Mouse (Mus musculus): ENCODE data around the gene Sp8. TPM values are rescaled to one million over a fixed set of nuclear protein-coding genes. Genes with fewer than 3 reads are reported as not detected.

Sp8 gene
- under 1 TPM in 1 of 26 experiments, not detected in 25; 0.20 TPM for total RNA-seq (2018; cell fraction: chromatin; rRNA removed)
- total RNA-seq (2018; cell fraction: cytosol; rRNA removed): under 1 TPM in 4 of 26 experiments, not detected in 22; under 0.01 to 0.09 (median 0.05) TPM
- total RNA-seq (2018; cell fraction: nucleus; rRNA removed): not detected
- polyA plus RNA-seq (2018): not detected in 3 replicates

DNA sequence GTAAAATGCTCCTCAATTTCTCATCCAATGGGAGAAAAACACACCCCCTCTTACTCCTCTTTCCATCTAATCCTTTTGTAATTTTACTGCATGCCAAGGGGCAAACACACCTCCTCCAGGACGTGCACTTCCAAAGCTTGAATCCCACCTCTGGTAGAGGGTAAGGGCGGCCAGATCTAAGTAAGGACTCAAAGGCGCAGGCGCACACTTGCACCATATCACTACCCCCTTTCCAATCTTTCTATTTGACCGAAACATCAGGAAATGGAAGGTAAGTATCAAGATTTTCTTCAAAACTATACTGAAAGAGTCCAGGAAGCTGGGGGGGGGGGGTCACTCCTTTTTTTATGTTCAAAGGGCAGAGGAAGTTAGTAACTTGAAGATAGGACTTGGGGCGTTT, at the start of gene Sp8:
Gene Sp8, plus strand, starts transcription at position 109 of the 400 bp plus-strand sequence.
- 8% methylated on average over 6 of the region's 6 CpGs for WGBS (ENCODE audit: missing documents)
- Histone ChIP-seq H3K27ac (no peak within 1 kb of the TSS), H3K4me3 (ENCODE audit: inconsistent target) (peak within 1 kb of the TSS; percentile 25), H3K36me3 (ENCODE audit: inconsistent target) (no peaks in the 10 kb centered on the region), H3K79me2 (ENCODE audit: inconsistent target) (no peaks in the 10 kb centered on the region)

DNA sequence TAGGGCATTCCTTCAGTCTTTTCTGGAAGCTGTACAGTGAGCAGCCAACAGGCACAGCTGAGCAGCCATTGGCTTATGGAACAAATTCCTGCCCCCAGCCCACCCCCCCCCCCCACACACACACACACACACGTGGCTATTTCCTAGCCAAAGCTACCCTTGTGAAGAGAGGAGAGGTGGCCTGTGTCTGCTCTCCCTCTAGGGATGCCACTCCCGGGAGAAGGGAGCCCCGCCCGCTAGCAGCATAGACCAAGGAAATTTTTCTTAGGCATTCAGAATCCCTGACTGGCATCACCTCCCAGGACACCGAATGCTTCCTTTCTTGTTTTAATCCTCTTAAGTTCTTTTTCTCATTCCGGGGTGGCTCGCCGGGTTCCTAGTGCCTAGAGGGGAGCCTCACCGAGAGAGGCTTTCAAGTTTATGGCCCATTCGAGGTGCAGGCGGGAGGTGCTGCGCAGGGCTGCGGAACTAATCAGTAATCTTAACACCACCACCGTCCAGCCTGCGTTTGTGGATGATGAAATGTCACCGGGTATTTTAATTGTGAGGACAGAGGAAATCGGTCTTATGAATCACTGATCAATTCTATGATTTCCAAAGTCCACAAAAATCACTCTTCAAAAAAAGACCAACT, 34.7 kb upstream of the Sp8 start:
- no peaks in the 10 kb centered on the region for H3K36me3 ChIP-seq (ENCODE audit: inconsistent target)
- H3K27ac ChIP-seq: no peak overlapping the region
- H3K79me2 ChIP-seq (ENCODE audit: inconsistent target): no peaks in the 10 kb centered on the region
- 19% methylated on average over 16 of the region's 17 CpGs for WGBS (ENCODE audit: missing documents)
- H3K4me3 ChIP-seq (ENCODE audit: inconsistent target): no peak overlapping the region

DNA sequence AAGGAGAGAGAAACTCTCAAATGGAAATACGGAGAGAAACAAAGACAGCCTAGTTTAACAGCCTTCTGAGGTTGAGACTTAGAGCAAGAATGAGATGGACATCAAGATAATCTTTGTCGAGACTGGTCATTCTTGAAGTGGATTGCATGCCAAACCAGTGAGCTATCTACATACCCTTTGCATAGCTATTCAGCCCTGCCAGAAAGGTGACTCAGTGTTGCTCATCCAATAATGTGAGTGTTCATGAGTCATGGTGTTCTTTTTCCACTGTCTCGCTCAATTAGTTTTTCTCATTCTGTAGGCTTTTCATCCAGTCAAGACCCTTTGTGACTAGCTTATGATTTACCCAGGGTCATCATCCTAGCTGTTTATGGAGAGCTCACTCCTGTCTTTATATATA, 31.6 kb upstream of the Sp8 start:
- no peak overlapping the region for H3K4me3 ChIP-seq (ENCODE audit: inconsistent target)
- 62% methylated on average over 3 of the region's 3 CpGs for WGBS (ENCODE audit: missing documents)
- no peaks in the 10 kb centered on the region for H3K36me3 ChIP-seq (ENCODE audit: inconsistent target)
- no peak overlapping the region for H3K27ac ChIP-seq
- H3K79me2 ChIP-seq (ENCODE audit: inconsistent target): no peaks in the 10 kb centered on the region

DNA sequence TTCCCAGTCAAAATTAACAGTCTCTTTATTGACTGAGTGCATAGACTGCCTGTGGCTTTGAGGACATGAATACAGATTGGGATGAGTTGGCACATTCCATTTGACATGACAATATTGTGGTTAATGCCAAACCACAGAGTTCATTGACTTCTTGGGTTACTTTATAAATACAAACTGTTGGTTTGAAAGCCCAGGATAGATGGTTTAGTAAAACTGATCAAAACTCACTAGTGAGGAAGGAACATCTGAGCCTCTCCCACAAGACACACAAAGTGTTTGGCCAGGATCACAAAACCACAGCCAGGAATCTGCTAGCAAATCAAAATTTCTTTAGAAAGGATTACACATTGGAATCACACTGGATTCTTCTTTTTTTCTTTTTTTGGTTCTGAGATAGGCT, 30.0 kb upstream of the Sp8 start:
- no peaks in the 10 kb centered on the region for H3K36me3 ChIP-seq (ENCODE audit: inconsistent target)
- no peak overlapping the region for H3K4me3 ChIP-seq (ENCODE audit: inconsistent target)
- H3K79me2 ChIP-seq (ENCODE audit: inconsistent target): no peaks in the 10 kb centered on the region
- no peak overlapping the region for H3K27ac ChIP-seq

DNA sequence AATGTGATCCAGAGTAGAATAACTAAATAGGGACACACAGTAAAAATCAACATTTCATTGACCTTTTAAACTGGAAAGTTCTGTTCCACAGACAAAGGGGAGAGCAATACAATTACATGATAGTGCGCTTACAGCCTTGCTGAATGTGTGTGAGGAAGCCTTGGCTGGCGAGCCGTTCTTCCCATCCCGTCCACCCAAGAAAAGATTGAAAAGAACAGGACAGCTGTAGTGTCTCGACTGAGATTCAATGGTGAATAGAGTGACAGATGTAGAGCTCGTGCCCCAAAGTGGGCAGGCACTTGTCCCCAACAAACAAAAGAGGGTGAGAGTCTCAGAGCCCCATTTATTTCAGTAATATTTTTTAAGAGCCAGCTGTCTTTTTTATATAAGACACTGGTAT, 16.2 kb upstream of the Sp8 start:
- H3K27ac ChIP-seq: no peak overlapping the region
- 92% methylated on average over 6 of the region's 6 CpGs for WGBS (ENCODE audit: missing documents)
- H3K79me2 ChIP-seq (ENCODE audit: inconsistent target): no peaks in the 10 kb centered on the region
- no peak overlapping the region for H3K4me3 ChIP-seq (ENCODE audit: inconsistent target)
- no peaks in the 10 kb centered on the region for H3K36me3 ChIP-seq (ENCODE audit: inconsistent target)

DNA sequence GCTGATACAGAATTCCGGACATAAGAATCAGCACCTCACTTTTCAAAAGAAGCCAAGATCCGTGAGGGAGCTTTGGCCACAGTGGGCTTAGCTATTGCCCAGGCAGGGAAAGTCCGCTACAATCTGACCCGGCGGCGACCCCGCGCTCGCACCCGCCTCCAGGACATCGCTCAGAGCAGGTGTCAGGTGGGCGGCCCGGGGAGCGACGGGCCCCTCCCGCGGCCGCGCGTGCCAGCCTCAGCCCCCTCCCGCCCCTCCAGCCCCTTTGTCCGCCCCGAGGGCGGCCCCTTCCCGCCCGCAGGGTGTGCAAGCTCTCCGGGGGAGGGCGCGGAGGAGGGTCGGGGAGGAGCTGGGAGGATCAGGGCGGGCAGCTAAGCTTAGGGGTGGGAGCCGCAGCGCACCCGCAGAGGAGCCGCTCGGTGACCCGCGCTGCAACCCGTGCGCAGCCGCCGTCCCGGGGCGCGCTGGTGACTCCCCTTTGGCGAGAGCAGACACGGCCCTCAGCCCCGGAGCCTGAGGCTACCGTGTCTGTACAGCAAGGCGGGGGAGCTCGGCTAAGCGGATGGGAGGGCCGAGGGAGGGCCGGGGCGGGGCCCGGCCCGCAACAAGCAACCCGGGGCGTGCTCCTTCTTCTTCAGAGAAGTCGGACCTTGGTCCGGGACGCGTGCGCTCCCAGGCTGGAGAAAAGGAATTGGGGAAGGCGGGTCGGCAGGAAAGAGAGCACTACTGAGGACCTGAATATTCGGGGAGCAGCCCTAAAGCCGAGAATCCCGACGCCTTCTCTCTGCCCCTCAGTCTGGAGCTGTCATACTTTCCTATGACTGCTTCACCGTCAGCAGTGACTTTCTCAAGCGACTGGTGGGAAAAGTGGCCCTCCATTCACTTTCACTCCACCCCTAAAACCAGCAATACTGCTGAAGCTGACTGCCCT, 9.5 kb upstream of the Sp8 start:
- WGBS (ENCODE audit: missing documents): 3% methylated on average over 65 of the region's 72 CpGs
- H3K36me3 ChIP-seq (ENCODE audit: inconsistent target): no peaks in the 10 kb centered on the region
- H3K4me3 ChIP-seq (ENCODE audit: inconsistent target): no peak overlapping the region
- no peaks in the 10 kb centered on the region for H3K79me2 ChIP-seq (ENCODE audit: inconsistent target)
- H3K27ac ChIP-seq: no peak overlapping the region

DNA sequence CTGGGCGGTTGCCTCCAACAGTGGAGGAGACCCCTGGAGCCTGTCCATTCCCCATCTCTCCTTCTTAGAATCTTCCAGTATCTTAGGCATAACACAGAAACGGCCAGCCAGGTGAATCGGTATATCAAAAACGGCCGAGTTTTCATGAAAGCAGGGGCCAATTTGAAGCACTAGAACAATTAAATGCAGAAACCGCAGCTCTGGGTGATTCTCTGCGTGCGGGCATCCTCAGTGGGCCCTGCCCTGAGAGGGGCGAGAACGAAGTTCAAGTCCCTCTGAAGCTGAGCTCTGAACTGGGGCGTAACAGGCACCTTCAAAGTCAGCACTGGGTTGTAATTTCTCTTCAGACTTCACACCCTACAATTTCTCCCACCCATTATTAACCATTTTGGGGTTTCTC, 8.8 kb upstream of the Sp8 start:
- WGBS (ENCODE audit: missing documents): 8% methylated on average over 11 of the region's 11 CpGs
- no peaks in the 10 kb centered on the region for H3K79me2 ChIP-seq (ENCODE audit: inconsistent target)
- no peak overlapping the region for H3K4me3 ChIP-seq (ENCODE audit: inconsistent target)
- H3K27ac ChIP-seq: no peak overlapping the region
- H3K36me3 ChIP-seq (ENCODE audit: inconsistent target): no peaks in the 10 kb centered on the region

DNA sequence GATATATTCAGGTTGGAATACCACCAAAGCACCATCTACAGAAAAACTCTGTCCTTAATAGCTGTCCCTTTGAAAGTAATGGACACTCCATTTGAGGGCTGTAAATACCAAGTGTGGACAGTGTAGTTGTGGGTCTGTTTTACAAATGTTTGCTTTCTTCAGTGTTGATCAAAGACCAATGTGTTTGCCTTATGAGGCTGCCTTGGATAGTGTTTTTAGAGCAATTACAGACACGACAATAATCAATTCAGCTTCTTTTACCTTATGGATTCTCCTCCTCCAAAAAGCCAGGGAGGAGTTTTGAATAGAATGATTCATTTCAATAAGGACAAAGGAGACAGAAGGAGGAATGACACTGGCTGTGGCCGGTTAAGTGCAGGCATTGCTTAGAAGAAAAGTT, 7.9 kb upstream of the Sp8 start:
- WGBS (ENCODE audit: missing documents): 6% methylated on average over 2 of the region's 2 CpGs
- Histone ChIP-seq H3K4me3 (ENCODE audit: inconsistent target) (no peak overlapping the region), H3K36me3 (ENCODE audit: inconsistent target) (no peaks in the 10 kb centered on the region), H3K27ac (no peak overlapping the region), H3K79me2 (ENCODE audit: inconsistent target) (no peaks in the 10 kb centered on the region)

DNA sequence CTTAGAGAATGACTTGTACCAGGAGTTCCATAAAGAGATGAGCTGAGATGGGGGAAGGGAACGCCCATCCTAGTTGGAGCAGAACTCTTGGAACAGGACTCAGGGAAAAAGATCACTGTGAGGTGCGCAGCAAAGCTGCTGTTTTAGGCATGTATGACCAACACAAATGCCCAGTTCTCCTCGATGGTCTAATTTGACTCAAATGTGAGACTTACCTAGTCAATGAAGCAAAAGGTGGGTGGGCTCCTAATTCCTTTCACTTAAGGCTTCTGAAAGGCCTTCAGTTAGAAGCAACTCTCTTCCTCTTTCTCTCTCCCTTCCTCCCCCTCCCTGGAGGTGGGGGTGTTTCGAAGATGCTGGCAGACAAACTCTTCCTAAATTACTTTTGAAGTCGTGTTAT, 6.7 kb upstream of the Sp8 start:
- Histone ChIP-seq H3K79me2 (ENCODE audit: inconsistent target) (no peaks in the 10 kb centered on the region), H3K36me3 (ENCODE audit: inconsistent target) (no peaks in the 10 kb centered on the region), H3K4me3 (ENCODE audit: inconsistent target) (no peak overlapping the region), H3K27ac (no peak overlapping the region)
- WGBS (ENCODE audit: missing documents): 18% methylated on average over 5 of the region's 5 CpGs

DNA sequence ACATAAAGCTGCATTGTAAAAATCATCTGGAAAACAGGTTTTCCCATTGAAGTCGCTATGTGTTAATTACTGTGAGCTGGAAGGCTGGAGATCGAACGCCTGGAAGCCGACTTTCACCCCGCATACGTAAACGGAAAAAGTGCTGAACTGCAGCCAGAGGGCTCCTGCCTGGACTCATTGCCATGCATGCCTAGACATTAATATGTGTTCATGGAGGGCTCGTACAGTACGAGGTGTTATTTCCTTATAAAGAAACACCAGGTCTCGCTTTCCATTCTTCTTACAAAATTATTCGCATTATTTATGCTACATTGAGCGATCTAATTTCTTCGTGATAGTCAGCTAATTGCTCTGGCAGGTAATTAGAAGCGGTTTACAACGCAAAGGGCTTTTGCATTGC, 5.8 kb upstream of the Sp8 start:
- WGBS (ENCODE audit: missing documents): 6% methylated on average over 15 of the region's 15 CpGs
- Histone ChIP-seq H3K27ac (no peak overlapping the region), H3K36me3 (ENCODE audit: inconsistent target) (no peaks in the 10 kb centered on the region), H3K79me2 (ENCODE audit: inconsistent target) (no peaks in the 10 kb centered on the region), H3K4me3 (ENCODE audit: inconsistent target) (no peak overlapping the region)

DNA sequence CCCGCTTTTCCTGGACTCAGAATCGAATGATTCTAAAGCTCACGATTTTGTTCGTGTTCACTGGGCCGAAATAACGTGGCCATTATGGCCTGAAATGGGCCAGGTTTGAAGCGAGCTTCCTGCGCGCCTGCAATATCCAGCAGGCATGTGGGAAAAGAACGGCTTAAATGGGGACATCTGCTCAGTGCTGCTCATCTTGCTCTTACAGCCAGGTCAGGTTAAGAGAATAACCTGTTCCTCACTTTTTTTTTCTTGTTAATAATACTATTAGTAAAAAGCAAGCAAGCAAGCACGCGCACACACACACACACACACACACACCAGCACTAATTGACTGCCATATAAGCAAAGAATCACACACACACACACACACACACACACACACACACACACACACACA, 5.3 kb upstream of the Sp8 start:
- no peaks in the 10 kb centered on the region for H3K36me3 ChIP-seq (ENCODE audit: inconsistent target)
- no peak overlapping the region for H3K4me3 ChIP-seq (ENCODE audit: inconsistent target)
- 9% methylated on average over 11 of the region's 12 CpGs for WGBS (ENCODE audit: missing documents)
- H3K79me2 ChIP-seq (ENCODE audit: inconsistent target): no peaks in the 10 kb centered on the region
- H3K27ac ChIP-seq: no peak overlapping the region

DNA sequence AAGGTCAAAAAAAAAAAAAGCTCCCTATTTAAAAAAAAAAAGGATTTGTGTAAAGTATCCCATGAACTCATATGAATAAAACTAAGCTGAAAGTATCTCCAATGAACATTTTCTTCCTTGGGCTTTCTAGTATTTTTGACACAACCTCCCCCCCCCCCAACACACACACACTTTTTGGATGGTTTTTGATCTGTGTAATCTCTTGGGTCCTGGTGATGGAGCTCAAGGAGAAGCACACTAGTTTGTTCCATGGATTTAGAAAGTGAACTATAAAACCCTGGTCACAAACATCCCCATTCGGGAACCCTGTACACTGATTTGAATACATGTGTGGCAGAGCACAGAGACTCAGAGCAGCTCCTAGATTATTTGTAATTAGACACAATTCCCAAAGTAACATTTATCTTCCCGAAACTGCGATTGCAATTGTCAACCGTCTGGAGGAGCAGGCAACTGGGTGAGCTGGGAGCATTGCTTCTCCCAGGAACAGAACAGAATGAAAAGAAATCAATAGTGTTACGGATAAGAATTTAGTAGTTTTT, 4.7 kb upstream of the Sp8 start:
- H3K36me3 ChIP-seq (ENCODE audit: inconsistent target): no peaks in the 10 kb centered on the region
- H3K4me3 ChIP-seq (ENCODE audit: inconsistent target): no peak overlapping the region
- no peak overlapping the region for H3K27ac ChIP-seq
- H3K79me2 ChIP-seq (ENCODE audit: inconsistent target): no peaks in the 10 kb centered on the region
- WGBS (ENCODE audit: missing documents): 11% methylated on average over 5 of the region's 5 CpGs

DNA sequence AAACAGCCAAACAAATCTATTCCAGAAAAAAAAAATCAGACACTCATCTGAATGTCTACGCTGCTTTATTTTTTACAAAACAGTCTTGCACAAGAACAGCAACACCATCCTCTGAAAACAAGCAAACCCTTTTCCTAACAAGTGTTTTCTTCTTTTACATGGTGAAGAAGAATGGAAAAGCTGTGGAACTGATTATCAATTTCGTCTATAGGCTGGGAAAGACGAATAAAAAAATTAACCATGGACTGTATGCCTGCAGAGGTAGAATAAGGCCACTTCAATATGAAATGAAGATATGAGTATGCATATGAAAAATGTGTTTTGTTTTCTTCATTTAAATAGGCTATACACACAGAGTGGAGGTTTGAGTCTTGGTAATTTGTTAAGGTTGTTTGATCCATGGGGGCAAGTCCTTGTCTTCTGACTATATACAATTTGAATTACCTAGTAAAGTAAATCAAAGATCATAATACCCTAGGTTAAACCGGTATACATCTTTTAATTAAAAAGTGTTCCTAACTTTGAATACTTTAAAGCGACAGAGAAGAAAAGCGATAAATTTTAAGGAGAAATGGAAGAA, 4.1 kb upstream of the Sp8 start:
- no peak overlapping the region for H3K27ac ChIP-seq
- no peaks in the 10 kb centered on the region for H3K36me3 ChIP-seq (ENCODE audit: inconsistent target)
- 25% methylated on average over 6 of the region's 6 CpGs for WGBS (ENCODE audit: missing documents)
- no peaks in the 10 kb centered on the region for H3K79me2 ChIP-seq (ENCODE audit: inconsistent target)
- no peak overlapping the region for H3K4me3 ChIP-seq (ENCODE audit: inconsistent target)

DNA sequence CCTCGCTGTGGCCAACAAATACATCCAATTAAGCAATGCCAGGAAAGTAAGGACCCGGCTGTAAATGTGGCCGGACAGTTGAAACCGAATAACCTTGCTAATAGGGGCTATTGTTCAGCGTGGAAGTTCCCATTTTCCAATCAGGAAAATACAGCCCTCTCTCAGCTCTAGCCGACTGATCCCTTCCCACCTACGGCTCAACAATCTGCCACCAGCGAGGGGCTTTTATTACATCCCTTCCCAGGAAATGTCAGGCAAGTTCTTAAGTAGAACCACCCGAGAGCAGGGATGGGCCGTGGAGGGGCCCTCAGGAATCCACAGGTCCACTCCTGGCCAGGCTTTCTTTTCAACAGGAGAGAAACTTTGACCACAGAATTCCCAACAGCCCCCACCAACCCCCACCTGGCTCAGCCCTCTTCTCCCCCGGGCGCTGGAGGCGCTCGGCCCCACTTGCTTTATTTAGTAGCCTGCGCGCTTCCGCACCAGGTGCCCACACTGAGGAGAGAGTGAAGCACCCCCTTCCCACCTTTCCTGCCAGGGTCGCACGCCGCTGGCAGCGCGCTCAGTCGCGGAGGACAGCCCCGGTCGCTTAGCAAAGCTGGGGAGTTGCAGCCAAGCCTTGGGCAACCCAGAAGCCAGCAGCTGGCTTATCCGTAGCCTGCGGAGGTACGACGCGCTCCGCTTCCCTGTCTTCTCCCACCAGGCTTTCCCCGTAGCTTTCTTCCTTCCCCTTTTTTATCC, 3.3 kb upstream of the Sp8 start:
- H3K4me3 ChIP-seq (ENCODE audit: inconsistent target): no peak overlapping the region
- WGBS (ENCODE audit: missing documents): 3% methylated on average over 32 of the region's 33 CpGs
- H3K27ac ChIP-seq: no peak overlapping the region
- H3K36me3 ChIP-seq (ENCODE audit: inconsistent target): no peaks in the 10 kb centered on the region
- no peaks in the 10 kb centered on the region for H3K79me2 ChIP-seq (ENCODE audit: inconsistent target)

Measured in macrophage (primary cell).